Mouse (Mus musculus) layer of hippocampus, adult 2 months (tissue): ENCODE results near the gene Rusc1. TPM values are rescaled to one million over a fixed set of nuclear protein-coding genes. Genes with fewer than 3 reads are reported as not detected.

Experiments used
- DNase-seq, 2 experiments: peaks; one replicate each; pipeline ENCODE4 v3.0.0; 2022; ENCODE audit warnings: low spot score in 2 of 2
- H3K27ac ChIP-seq: fragments of 200-600 bp; 2 replicates; pipeline ENCODE4 v1.8.1; 2022
- H3K4me3 ChIP-seq: fragments of 200-600 bp; 2 replicates; pipeline ENCODE4 v1.8.1; 2022; ENCODE audit warnings: mild to moderate bottlenecking
- CTCF ChIP-seq: fragments of 200-600 bp; conservative IDR thresholded peaks from 2 replicates; pipeline ENCODE4 v1.8.1; 2022; ENCODE audit warnings: antibody characterized with exemption, mild to moderate bottlenecking, moderate library complexity
- total RNA-seq, 2 experiments: library from RNA; stranded (reverse); gene quantifications; 2 replicates each; pipeline ENCODE4 v1.2.3; 2021

Gene Rusc1
- total RNA-seq, 2 experiments from 2014 or later, result 136 to 139 TPM

- DNase-seq, result no peak
- H3K4me3 ChIP-seq, result no peak overlapping the region
- no peak overlapping the region for H3K27ac ChIP-seq
- TF ChIP-seq CTCF, result no peak
These were observed 14.4 kb upstream of the Rusc1 start for GRCm38 (mm10) chr3:89107545-89107944.

DNA sequence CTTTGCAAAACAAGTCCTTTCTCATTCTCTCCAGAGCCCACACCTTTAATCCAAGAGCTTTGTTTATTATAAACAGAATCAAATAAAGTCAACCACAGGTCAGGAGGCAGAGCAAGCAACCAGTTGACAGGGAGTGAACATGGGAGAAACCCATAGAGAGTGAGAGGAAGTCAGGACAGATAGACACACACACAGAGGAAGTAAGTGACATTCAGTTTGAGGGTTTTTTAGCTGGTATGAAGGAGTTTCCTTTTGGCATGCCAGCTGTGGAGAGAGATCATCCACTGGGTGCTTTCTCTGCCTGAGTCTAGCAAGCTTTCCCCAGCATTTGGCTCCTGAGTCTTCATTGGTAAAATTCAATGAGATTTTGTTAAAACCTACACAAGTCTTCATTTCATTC is 13.8 kb upstream of the Rusc1 start:
- DNase-seq, result no peak
- TF ChIP-seq CTCF, result no peak
- Histone ChIP-seq H3K27ac (no peak overlapping the region), H3K4me3 (no peak overlapping the region)

DNA sequence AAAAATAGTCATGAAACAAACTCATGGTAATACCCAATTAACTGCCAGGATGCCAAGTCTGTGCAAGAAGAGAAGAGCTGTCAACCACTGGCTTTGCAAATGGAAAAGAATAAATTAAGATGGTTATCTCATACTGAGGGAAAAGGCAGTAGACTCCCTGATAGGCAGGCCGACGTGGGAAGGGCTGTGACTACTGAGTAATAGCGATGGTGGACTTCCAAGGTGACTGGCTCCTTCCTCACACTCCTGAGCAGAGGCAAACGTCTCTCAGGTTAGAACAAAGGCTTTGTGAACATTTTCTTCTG is 10.1 kb upstream of the Rusc1 start:
- no peak for TF ChIP-seq CTCF
- H3K4me3 ChIP-seq, result no peak overlapping the region
- DNase-seq, result no peak

DNA sequence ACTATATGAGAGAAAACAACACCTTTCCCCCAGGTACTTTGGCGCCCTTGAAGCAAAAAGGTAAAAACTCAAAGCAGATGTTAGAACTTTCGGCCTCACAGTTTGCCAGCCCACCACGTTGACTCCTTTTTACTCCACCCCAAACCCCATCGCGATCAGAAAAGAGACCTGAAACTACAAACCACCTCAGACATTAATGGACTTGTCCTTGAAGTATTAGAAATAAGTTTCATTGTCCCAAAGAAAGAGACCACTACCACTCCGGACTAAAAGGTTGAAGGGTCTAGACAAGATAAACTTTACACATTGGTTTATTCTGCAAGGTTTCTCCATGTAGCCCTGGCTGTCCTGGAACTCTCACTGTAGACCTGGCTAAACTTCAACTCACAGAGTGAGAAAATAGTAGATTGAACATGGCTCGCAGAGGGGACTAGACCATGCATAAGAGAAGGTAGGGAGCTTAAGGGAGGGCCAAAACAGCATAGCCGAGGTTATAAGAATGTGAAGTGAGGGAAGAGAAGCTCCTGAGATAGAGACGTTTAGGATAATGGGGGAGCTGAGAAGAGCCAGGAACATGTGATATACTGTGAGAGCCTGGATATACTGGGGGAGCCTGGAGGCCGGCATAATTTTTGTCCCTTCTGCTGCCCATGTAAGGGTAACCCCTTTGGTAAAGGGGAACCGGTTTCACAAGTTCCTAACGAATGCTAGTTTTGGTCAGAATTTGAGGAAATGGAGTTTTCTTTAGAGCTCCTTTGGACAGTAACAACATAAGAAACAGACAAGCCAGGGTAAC is 9.6 kb upstream of the Rusc1 start:
- no peak for DNase-seq
- TF ChIP-seq CTCF, result no peak
- Histone ChIP-seq H3K27ac (peak overlapping the region; percentile 70; the same call in 1 of the 2 replicates), H3K4me3 (peak overlapping the region; percentile 76)

More for the DNA sequence above, 10.1 kb upstream of the Rusc1 start:
- H3K27ac ChIP-seq, result no peak overlapping the region

GRCm38 (mm10) chr3:89101812-89102494 is 8.8 kb upstream of the Rusc1 start, which contains the start of gene Fdps:
Gene Fdps, minus strand, starts transcription at chr3:89101959.
- TF ChIP-seq CTCF, result peak; percentile 67
- peak; percentile 93 to 99 for DNase-seq
- peak within 1 kb of the TSS; percentile 85 for H3K27ac ChIP-seq
- peak within 1 kb of the TSS; percentile 76 for H3K4me3 ChIP-seq

DNA sequence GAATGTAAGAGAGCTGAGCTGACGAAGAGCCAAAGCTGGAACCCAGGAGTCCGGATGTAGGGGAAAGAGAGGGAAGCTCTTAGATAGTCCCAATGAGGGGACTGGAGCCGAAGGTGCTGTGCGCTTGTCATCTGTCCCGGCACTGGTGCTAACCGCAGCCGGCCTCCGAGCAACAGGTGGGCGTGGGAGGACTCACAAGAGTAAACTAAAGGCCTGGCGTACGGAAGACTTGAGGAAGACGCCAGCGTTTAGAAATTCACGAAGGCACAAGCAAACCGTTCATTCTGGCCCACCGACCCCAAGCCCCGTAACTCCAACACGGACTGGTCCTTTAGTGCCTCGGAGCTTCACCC is 8.3 kb upstream of the Rusc1 start:
- no peak for DNase-seq
- no peak for TF ChIP-seq CTCF
- Histone ChIP-seq H3K27ac (peak overlapping the region; percentile 85), H3K4me3 (peak overlapping the region; percentile 76)

GRCm38 (mm10) chr3:89100811-89101210 is 7.7 kb upstream of the Rusc1 start, which contains the start of gene Gm43738:
Gene Gm43738, minus strand, starts transcription at chr3:89101099.
- no peak for DNase-seq
- peak within 1 kb of the TSS; percentile 85 for H3K27ac ChIP-seq
- no peak for TF ChIP-seq CTCF

DNA sequence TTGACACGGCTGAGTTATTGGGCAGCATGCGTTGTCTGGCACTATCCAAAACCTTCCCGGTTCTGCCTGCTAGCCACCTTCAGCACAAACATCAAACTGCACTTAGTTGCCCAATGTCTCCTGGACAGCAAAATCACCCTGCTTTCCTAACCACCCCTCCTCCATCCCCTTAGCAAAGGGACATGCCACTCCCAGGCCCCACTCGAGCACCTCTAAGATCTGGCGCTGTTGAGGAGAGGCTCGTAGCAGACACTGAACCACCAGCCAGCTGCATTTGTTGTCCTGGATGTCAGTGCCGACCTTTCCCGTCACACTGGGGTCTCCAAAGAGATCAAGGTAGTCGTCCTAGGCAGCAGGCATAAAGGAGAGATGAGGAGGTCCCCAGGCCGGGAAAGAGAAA is 910 bp upstream of the Rusc1 start:
- DNase-seq, result no peak
- Histone ChIP-seq H3K27ac (no peak overlapping the region), H3K4me3 (no peak overlapping the region)
- TF ChIP-seq CTCF, result no peak

More at GRCm38 (mm10) chr3:89100811-89101210, 7.7 kb upstream of the Rusc1 start, which contains the start of gene Gm43738:
- peak within 1 kb of the TSS; percentile 76 for H3K4me3 ChIP-seq

DNA sequence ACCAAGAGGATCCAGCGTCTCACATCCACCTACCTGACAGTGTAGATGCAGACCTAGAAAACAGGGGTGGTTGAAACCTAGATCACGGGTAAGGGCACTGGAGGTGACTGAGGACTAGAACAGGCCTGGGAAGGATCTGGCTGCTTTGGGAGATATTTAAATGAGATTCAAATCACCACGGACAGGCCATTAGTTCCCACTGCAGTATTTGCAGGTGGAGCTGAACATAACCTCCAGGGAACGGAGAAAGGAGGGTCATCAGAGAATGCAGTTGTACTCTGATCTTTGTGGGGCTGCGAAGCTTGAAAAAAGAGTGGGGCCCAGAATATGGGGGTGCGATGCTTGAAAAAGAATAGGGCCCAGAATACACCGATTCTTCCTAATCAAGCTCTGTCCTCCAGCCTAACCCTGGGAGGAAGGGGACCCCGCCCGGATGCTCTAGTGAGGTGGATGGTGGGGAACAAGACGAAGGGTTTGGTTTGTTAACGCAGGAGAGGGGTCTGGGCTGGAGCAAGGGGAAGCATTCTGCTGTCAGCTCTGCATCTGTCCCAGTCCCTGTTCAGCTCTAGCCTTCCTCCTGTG is 511 bp downstream of the Rusc1 start:
- no peak for DNase-seq
- H3K4me3 ChIP-seq, result peak overlapping the region; percentile 86
- no peak for TF ChIP-seq CTCF
- peak overlapping the region; percentile 88 for H3K27ac ChIP-seq

- H3K27ac ChIP-seq, result peak overlapping the region; percentile 88
- no peak for DNase-seq
- TF ChIP-seq CTCF, result no peak
- peak overlapping the region; percentile 86 for H3K4me3 ChIP-seq
These were observed 1.2 kb downstream of the Rusc1 start for GRCm38 (mm10) chr3:89091811-89092508.

- peak; percentile 94 for TF ChIP-seq CTCF
- peak overlapping the region; percentile 88 for H3K27ac ChIP-seq
- H3K4me3 ChIP-seq, result peak overlapping the region; percentile 86
- peak; percentile 81 to 85 for DNase-seq
These were observed 2.1 kb downstream of the Rusc1 start for GRCm38 (mm10) chr3:89090694-89091655.
